Mouse (Mus musculus) neural tube, embryonic 10.5 days (tissue): ENCODE results near the gene Ephx3.

Source experiments
- DNase-seq: peaks from one replicate; pipeline ENCODE4 v3.0.0-alpha.2; 2017; ENCODE audit warnings: low spot score; ENCODE audit errors: extremely low spot score

The Ephx3 gene

DNA sequence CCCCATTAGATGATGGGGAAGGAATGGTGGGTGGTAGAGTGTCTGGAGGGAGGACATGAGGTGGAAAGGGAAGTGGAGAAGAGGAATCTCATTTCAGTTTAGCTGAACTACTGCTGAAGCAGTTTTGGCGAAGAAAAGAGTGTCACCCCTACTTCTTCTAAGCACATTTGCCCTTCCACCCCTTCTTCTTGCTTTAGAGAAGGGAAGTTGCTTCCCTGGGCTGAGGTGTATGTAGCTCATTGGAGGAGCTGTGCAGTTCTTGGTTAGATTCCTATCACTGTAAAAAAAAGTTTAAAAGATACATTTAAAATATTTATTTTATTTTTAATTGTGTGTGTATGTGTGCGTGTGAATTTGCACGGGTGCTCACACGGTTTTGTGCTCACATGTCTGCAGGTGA is 12.4 kb downstream of the Ephx3 start:
- no peak for DNase-seq

- DNase-seq = no peak
Observed at GRCm38 (mm10) chr17:32173166-32173565, 16.2 kb downstream of the Ephx3 start.

- DNase-seq = no peak
Observed at GRCm38 (mm10) chr17:32172485-32172884, 16.9 kb downstream of the Ephx3 start.

- no peak for DNase-seq
Observed at GRCm38 (mm10) chr17:32169518-32170225, 19.7 kb downstream of the Ephx3 start.

DNA sequence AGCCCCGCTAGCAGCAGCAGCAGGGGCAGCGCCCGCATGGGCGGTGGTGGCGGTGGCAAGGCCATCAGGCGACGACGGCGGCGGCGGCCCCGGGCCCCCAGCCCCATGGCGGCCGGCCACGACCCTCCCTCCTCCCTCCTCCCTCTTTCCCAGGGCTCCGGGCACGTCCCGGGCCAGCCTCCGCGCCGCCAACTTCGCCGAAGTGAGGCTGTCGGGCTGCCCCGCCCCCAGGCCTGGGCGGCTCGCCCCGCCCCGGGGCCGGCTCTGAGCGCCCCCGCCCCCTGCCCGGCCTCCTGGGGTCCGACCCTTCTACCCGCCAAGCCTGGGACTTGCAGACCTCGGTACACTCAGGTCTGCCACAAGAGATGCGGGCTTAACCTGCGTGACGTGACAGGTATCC is 22.7 kb downstream of the Ephx3 start, which contains the start of gene Notch3:
Notch3 (minus strand) TSS at position 166 of the 400 bp plus-strand sequence.
- DNase-seq = peak; percentile 89

DNA sequence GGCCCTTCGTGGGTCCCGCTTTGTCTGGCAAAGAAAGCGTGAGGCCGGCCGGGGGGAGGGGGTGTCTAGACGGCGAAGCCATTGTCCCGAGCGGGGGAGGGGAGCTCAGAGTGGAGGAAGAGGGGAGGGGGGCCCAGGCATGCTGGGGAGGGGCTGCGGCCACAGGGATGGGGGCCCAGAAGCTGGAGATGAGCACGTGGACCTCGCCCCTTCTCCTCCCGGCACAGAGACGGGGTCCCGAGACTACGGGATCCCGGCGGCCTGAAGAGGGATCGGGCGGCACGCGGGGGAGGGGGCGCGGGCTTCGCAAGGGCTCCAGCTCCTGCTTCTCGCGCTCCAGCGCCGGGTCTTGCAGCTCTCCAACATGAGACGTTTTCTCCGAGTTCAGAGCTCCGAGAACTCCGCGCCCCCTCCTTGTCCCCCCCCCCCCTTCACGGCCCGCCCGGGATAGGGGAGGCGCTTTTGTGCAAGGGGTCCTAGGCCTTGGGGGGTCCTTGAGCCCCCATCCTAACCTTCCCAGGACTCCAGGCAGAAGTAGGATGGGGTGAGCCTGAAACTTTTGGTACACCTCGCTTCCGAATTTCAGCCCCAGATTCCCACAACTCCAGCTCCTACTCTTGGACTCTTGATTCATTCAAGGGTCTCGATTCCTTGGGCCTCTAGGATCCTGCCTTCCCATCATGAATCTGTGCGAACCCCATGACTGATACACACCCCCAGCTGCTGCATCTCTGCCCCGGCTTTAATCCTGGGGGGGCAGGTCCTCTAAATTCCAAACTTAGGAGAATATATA is 23.4 kb downstream of the Ephx3 start:
- DNase-seq = peak; percentile 95

- peak; percentile 91 for DNase-seq
Observed at GRCm38 (mm10) chr17:32165266-32165802, 24.0 kb downstream of the Ephx3 start.

DNA sequence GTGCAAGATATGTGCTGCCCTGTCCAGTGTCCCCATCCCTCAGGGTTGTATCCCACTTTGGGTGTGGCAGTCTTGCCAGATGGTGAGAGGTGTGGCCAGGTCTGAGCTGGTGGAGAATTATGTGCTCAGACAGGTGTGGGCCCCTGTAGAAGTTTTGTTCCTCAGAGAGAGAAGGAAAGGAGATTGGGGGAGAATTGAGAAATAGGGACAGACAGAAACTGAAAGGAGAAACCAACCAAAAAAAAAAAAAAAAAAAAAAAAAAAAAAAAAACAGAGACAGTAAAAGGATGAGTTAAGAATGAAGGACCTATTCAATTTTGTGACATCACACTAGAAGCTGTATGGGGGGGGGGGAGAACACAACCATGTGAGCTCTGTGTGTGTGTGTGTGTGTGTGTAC is 24.6 kb downstream of the Ephx3 start:
- no peak for DNase-seq

DNA sequence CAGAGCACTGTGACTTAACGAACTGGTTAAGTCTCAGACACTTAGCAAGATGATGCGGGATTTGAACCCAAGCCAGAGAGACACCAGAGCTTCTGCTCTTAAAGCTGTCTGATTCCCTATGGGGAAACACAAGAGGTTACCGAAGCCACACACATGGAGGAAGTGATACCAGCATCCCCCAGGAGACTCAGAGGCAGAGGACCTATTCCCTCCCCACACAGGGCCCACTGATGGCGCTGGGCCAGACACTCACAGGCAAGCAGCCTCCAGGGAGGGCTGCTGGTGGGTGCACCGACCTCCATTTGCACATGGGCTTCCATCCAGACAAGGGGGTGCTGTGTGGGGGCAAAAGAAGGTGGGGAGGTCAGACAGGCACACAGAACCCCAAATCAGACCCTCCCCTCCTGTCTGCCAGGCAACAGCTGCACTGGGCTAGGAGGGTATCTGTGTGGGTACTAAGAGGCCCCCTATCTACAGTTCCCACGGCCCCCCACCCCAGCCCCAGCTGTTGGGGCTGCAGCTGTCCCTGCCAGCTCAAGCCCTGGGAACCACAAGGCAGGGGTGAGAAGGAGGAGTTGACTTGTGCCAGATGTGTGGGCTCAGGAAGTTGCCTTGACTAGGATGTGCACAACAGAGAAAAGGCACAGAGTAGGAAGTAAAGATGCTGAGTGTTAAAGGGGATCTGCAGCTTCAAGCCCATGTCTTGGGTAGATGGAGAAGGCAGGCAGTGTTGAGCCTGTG is 25.3 kb downstream of the Ephx3 start:
- DNase-seq = no peak

- DNase-seq = peak; percentile 83
Observed at GRCm38 (mm10) chr17:32162112-32162850, 27.1 kb downstream of the Ephx3 start.

- DNase-seq = no peak
Observed at GRCm38 (mm10) chr17:32160882-32161281, 28.5 kb downstream of the Ephx3 start.

GRCm38 (mm10) chr17:32158841-32159240 is 30.5 kb downstream of the Ephx3 start:
- DNase-seq = no peak

GRCm38 (mm10) chr17:32146718-32147117 is 42.6 kb downstream of the Ephx3 start:
- DNase-seq = no peak

- peak; percentile 86 for DNase-seq
Observed at GRCm38 (mm10) chr17:32142907-32143854, 46.2 kb downstream of the Ephx3 start.

- no peak for DNase-seq
Observed at GRCm38 (mm10) chr17:32142234-32142633, 47.1 kb downstream of the Ephx3 start.
